Mouse (Mus musculus) urinary bladder, adult 18-20 months (tissue): ENCODE measurements around the gene Mcm7.

ENCODE experiments used
- DNase-seq, 2 experiments: peaks; one replicate each; pipeline ENCODE4 v3.0.0; 2022; ENCODE audit warnings: low spot score in 2 of 2, mixed read lengths in 2 of 2

Mcm7 gene

DNA sequence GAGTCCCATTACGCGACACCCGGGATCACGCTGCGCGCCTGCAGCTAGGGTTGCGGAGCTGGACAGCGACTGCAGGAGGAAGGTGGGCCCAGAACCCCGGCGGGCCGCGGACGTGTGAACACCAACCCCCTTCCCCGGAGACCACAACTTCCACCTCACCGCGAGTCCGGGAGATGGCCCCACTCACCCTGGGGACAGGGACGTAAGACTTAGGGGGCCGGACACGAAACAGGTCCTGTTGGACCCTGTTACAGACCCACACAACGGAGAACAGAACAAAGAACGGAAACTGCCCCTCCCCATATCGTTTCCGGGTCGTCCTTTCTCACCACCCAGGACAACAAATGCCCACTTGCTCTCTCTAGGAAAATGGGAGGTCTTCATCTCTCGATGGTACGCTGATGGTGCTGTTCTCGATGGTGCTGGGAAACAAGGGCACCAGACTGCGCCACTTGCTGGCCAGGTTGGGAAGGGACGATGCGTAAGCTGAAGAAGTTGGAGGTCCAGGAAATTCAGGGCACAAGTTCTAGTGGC lies 16.7 kb downstream of the Mcm7 start, which contains the start of gene Zfp113:
Zfp113 (minus strand) TSS at position 302 of the 534 bp plus-strand sequence.
- DNase-seq = peak; percentile 78 to 84

DNA sequence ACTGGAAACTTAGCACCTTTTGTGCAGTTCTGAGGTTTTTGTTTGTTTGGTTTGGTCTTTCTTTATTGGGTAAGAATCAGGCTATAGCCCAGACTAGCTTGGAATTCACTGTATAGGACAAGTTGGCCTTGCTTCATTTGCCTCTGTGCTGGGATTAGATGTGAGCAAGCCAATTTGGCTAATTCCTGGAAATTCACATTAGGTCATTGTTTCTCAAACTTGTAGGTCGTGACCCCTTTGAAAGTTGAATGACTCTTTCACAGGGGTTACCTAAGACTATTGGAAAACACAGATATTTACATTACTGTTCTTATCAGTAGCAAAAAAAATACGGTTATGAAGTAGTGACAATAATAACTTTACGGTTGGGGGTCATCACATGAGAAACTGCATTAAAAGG lies 17.8 kb downstream of the Mcm7 start:
- DNase-seq = no peak

DNA sequence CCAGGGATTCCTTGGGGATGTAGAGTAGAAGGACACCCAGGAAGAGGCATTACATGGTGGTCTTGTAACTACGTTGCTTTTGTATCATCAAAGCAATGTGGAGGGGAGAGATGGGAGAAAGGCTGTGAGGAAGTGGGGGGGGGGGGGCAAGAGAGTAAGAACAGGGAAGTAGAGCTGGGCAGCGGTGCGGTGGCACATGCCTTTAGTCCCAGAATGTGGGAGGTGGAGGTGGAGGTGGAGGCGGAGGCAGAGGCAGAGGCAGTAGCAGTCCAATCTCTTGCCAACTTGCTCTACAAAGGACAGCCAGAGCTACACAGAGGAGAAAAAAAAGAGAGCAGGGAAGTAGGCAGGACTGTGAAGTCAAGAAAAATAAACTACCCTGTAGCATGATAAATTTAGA lies 33.6 kb downstream of the Mcm7 start:
- DNase-seq = no peak

DNA sequence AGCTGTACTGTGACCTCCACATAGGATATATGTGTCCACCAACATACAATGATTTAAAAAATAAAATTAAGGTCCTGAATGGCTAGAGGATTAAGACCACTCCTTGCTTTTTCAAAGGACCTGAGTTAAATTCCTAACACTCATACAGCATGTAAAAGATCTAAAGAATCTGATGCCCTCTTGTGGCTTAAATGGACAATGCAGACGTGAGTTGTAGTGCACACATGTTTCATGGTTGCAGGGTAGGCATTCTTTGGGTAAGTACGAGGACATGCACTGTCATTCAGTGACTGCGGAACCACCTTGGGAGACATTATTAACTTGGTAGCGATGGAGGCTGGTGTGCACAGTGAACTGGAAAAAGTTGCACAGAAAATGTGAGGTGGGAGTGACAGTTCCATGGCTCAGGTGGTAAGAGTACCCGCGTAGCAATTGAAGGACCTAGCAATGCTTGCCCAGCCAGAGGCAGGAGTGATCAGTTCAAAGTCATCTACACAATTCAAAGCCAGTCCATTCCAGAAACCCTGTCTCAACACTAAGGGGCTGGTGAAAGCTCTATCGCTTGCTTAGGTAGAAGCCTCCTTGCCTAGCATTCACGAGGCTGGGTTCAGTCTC lies 34.2 kb downstream of the Mcm7 start:
- no peak for DNase-seq

DNA sequence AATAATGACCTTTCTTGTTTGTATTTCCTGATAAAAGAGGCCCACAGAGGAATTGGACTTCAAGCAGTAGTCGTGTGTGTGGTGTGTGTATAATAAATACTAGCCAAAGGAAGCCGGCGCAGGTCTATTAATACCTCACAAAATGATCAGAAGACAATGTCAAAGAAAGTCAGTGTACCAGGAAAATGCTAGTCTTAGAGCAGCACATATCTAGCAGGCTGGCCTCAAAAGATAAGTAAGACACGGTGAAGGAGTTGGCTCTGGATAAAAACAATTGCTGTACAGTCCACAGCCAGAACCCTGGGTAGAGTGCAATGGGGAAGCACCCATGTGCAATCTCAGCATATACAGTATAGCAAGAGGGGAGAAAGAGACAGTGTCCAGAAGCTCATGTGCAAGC lies 35.0 kb downstream of the Mcm7 start:
- no peak for DNase-seq

DNA sequence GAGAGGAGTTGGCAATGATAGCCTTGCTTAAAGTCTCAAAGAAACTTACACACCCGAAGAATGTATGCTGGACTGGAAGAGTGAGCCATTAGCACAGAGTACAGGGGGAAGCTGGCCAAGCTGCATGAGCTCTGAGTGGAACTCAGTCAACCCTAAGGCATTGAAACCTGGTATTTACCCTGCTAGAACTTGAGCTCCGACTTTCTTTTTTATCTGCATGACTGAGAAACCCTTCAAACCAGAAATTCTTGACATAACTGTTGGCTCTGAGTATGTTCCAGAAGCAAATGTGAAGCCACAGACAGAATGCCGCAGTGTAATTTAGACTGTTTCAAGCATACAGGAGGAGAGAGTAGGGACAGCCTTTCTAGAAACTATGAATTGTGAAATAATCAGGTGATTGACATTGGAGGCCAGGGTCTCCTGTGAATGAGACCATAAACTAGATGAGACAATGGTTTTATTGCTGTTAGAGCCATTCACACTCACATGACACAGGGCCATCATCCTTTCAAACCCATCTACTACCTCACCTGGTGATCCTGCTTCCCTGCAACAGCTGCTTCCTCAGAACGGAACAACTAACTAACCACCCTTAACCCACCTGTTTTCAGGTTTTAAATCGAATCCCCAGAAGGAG lies 39.7 kb downstream of the Mcm7 start:
- DNase-seq = no peak

DNA sequence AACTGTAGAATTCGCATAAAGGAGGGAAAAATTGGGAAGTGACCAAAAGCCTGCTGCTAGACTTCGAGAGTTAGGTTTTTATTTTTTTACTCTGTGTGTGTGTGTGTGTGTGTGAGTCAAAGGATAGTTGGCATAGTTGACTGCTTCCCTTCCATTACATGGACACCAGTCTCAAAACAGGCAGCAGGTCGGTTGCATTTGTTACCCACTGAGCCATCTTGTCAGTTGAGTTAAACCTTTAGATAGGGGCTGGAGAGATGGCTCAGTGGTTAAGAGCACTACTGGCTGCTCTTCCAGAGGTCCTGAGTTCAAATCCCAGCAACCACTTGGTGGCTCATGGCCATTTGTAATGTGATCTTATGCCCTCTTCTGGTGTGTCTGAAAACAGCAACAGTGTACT lies 54.2 kb downstream of the Mcm7 start:
- no peak for DNase-seq

DNA sequence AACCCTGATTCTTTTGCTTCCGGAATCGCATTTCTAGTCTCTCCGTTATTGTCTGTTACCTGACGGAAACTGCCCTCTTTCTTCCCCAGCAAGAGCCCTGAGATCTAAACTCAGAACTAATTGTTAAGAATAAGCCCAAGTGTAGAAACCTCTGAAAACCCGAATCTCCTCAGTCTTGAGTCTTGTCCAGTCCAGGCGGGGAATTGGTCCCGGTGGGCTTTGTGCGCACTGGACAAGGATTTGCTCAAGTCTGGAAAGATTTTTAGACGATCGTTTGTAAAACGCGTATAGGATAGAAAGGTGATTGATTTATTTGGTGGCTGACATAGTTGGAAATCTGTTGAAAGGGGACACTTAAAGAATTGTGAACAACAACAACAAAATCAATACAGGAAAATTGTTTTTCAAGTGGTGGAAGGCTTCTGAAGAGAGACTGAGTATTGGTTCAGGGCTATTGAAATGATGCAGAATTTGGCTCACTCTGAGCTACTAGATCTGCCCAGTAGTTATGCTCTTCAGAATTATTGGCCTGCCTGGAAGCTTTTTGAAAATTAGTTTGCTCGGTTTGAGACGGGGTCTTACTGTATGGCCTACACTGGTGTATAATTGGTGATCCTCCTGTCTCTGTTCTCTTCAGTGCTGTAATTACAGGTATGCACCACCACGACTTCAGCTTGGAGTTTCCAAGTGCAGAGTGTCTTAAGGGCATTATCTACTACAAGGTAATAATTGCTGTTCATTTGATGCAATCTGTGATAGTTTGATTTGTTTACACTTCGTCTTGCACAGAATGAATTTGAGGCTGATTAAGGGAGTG lies 54.8 kb downstream of the Mcm7 start:
- no peak for DNase-seq

DNA sequence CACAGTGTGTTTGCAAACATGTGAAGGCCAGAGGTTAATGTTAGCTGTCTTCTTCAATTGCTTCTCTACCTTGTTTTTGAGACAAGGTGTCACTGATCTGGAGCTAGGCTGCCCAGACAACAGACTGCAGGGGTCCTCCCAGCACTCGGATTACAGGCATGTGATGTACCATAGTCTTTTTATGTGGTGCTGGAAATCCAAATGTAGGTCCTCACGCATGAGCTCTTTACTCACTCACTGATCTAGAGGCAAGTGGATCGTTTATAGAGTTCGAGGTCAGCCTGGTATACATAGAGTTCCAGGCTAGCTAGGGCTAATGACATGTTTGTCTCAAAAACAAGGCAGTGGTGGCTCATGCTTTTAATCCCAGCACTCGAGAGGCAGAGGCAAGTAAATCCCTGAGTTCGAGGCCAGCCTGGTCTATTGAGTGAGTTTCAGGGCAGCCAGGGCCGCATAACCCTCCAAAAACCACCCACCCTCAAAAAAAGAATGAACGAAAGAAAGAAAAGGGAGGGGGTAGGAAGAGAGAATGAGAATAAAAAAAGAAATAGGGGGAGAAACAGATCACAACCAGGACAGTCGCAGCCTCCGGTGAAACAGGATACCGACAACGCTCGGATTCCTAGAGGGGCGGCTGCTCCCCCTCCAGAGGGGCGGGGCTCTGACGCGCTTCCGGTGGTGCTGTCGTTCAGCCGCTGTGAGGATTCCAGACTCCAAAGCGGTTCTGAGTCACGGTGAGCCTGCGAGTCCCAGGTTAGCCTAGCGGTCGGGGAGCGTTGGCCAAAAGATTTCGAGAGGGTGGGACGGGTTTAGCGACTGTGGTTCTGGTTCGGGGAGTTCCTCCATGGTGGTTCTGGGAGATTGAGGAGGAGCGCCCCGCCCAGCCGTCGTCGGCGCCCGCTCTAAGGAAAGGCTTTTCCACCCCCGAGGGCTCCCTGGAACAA lies 55.7 kb downstream of the Mcm7 start, which contains the start of gene Zscan21:
Zscan21 (plus strand) TSS at position 649 of the 944 bp plus-strand sequence.
- peak; percentile 88 to 89 for DNase-seq
